Mouse (Mus musculus) monocyte, adult 5-6 weeks (primary cell): ENCODE data around the gene Rdh16f2. TPM values are rescaled to one million over a fixed set of nuclear protein-coding genes. Genes with fewer than 3 reads are reported as not detected.
"Not testable (repeated sequence)": the region's sequence is repeated elsewhere in the genome, so short reads cannot be mapped to it uniquely, and the experiment has no call there.

Experiments used
- ATAC-seq: fragments of 153-309, 156-312 bp; replicated peaks from 2 replicates; pipeline ENCODE4 v1.8.0; 2017; ENCODE audit warnings: mild to moderate bottlenecking; ENCODE audit not compliant: low TSS enrichment, insufficient number of reproducible peaks, severe bottlenecking, poor library complexity, low FRiP score
- total RNA-seq: library from RNA; stranded (forward); fragments of 200-1000, 200-491, 200-594 nt; gene quantifications from 3 replicates; pipeline ENCODE4 v1.2.3, GENCODE M21; 2017

Gene Rdh16f2
- total RNA-seq = not detected in 3 replicates

- no peak for ATAC-seq
Measured at GRCm38 (mm10) chr10:127866232-127866631, at the start of gene Rdh16f2. Gene Rdh16f2, plus strand, starts transcription at chr10:127866474.

DNA sequence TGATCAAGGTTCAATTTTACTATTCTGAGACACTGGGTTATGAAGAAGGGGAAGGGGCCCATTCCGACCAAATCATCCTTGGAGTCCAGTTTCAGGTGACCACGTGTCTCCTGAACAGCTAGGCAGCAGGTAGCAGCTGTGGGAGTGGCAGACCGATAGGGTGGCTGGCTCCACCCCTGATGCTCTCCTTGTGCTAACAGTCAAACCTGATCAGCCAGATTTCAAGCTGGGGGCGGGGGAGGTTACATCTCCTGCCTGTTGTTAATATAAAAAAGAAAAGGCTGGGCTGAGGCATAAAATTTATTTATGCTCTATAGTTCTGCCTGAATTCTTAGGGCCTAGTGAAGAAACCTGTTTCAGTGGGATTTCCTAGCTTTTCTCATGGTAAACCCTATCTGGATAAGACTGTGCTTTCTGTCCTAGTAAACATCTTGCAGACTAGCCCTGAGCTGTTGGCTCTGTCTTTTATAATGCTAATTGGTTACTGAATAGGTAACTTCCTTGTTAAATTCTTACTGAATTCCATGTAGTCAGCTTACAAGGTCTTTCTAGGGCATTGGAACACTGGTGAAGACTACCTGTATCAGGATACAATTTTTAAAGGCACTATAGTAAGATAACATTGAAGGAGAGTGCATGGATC is 48.9 kb upstream of the Rdh16f2 start:
- ATAC-seq = not testable (repeated sequence)

- not testable (repeated sequence) for ATAC-seq
Measured at GRCm38 (mm10) chr10:127821806-127822205, 44.5 kb upstream of the Rdh16f2 start.

DNA sequence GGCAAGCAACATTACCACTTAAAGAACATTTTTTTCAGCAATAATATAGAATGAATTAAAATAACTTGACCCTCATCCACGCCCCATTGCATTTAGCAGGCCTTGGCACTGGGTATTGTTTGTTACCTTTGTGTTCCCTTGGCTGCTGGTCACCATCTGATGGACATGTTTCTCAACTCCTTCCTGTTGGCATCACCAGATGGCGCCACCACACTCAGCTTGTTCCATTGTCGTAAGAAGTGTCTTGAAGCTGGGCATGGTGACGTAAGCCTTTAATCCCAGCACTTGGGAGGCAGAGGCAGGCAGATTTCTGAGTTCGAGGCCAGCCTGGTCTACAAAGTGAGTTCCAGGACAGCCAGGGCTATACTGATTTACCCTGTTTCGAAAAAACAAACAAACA is 40.9 kb upstream of the Rdh16f2 start:
- no peak for ATAC-seq

DNA sequence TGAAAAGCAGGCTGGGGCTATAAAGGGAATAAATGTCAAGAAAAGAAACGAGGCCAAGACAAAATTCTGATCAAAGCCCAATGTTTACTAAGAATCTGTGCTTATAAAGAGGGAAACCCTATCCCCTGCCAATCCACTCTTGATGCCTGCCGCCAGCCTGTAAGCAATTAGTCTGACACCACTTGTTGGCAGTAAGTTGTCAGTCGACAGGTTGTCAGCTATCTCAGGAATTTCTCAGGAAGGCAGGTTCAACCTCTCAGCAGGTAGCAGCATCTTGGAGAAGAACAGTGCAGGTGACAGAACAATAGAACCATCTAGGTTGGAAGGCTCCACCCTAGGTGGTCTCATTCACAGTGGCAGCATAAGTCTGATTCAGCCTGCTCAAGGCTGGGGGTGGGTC is 37.2 kb upstream of the Rdh16f2 start:
- ATAC-seq = no peak

DNA sequence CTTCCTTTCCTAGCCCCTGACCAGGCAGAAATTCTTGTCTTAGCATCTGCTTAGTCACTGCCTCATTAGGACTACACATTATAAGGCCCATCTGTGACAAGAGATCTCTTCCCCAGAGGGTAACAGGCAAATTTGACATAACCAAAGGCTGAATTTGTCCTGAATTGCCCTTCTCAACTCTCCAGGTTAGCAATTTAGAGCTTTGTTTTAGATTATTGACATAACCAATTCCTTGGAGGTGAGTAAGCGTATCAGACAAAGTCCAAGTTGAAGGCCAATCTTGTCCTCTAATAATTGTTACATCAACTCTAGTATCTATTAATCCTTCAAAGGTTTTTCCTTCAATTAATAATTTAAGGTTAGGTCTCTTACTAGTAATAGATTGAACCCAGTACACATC is 32.1 kb upstream of the Rdh16f2 start:
- not testable (repeated sequence) for ATAC-seq

DNA sequence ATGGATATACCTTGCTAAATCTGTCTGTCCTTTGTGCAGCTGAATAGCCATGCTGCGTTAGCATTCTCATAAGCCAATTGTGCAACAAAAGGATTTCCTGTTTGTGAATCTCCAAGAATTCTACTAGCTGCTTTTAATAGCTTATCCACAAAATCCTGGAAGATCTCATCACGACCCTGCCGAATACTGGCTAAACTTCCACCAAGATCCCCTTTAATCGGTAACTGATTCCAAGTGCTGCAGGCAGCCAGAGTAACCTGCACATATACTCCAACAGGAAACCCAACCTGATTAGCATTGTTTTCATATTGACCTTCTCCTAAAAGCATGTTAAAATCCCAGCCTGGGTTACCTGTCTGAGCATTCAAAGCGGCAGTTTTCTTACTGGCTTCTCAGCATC is 31.0 kb upstream of the Rdh16f2 start:
- no peak for ATAC-seq

DNA sequence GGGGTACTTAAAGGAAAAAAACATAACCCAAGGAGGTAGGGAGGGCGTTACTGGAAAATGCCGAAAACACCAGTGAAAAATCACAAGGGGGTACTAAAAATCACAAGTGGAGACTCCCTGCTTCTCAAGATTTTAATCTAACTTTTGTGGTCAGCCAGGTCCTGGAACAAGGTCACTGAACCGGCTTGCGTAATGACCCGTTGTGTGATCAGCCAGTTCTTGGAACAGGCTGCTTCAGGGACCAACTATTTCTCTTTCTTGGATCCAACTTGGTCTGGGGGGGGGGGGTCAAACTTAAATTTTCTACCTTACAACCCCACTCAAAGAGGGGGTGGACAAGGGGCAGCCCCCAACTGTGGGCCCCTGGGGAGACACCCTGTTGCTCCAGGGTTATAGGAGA is 28.5 kb upstream of the Rdh16f2 start:
- not testable (repeated sequence) for ATAC-seq

DNA sequence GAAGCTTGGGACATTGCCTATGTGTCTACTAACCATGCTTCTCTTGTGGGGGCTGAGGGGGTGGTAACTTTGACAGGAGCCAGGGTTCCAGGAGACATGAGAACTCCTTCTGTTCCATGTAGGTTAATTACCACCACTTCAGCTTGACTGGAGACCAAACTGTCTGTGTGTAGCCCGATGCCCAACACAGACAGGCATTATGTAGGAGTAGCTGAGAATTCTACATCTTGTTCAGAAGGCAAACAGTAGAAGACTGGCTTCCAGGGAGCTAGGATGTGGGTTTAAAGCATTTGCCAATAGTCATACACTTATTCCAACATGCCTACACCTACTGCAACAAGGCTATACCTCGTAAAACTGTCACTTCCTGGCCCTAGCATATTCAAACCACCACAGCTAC is 27.7 kb upstream of the Rdh16f2 start:
- no peak for ATAC-seq

- no peak for ATAC-seq
Measured at GRCm38 (mm10) chr10:127840776-127841175, 25.5 kb upstream of the Rdh16f2 start.

DNA sequence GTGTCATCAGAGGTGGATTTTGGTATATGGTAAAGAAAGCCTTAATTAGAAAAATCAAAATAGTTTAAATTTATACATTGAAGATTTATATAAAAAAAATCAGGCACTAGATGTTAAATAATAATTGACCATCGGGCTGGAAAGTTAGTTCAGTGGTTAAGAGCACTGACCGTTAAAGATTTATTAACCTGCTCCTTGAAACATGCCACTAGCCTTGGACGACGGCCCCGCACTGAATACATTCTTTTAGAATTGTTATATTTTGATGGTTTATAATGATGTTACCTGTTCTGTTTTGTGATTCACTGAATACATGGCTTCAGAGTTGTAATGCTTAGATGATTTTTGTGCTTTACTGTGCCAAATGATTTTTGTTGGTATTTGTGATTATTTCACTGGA is 20.3 kb upstream of the Rdh16f2 start:
- ATAC-seq = not testable (repeated sequence)

- ATAC-seq = no peak
Measured at GRCm38 (mm10) chr10:127848089-127848488, 18.2 kb upstream of the Rdh16f2 start.

DNA sequence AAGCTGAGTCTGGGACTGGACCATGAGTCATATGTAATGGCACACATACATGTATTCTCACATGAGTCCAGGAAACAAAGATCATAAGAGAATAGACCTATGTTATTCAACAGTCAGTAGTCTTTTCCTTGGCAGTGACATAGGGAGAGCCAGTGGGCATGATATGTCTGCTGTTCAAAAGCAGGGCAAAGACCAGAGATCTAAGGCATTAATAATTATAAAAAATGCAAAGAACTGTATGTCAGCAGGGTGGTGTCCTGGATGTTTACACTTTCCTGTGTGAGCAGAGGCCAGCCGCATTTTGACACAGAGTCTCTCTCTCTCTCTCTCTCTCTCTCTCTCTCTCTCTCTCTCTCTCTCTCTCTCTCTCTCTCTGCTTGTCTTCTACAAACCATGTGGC is 16.6 kb upstream of the Rdh16f2 start, which contains the start of gene Rdh19:
Rdh19 (plus strand) TSS at position 301 of the 400 bp plus-strand sequence.
- no peak for ATAC-seq

GRCm38 (mm10) chr10:127856376-127856775 is 9.9 kb upstream of the Rdh16f2 start:
- no peak for ATAC-seq

DNA sequence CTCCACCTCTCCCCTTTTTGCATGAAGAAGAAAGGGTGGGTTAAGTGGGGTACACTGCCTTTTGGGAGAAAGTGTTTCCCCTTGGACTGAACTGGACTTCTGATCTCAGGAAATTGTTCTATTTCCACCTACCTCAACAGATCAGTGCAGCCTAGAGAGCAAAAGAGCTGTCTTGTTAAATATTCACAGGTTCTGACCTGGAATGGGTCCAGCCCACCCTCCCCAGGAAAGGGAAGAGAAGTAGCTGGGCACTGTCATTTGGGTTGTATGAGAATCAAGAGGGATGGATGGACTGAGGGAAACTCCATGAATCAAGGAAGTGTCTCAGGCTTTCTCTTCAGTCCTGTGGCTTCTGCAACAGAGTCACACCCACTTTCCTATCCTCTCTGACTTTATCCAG is 1.3 kb upstream of the Rdh16f2 start:
- ATAC-seq = no peak

DNA sequence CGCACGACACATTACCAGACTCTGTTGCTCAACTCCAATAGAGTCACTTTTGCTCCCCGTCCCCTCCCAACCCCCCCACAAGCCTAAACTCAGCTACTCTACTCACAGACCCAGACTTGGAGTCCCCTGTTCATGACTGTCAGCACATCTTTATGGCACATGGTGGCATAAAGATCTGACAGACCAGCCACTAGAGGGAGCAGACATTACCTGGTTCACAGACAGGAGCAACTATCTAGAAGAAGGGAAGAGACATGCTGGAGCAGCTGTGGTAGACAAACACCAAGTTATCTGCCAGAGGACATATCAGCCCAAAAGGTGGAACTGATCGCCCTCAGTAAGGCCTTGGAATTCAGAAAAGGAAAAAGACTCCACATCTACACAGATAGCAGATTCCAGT is 6.2 kb downstream of the Rdh16f2 start:
- ATAC-seq = no peak

DNA sequence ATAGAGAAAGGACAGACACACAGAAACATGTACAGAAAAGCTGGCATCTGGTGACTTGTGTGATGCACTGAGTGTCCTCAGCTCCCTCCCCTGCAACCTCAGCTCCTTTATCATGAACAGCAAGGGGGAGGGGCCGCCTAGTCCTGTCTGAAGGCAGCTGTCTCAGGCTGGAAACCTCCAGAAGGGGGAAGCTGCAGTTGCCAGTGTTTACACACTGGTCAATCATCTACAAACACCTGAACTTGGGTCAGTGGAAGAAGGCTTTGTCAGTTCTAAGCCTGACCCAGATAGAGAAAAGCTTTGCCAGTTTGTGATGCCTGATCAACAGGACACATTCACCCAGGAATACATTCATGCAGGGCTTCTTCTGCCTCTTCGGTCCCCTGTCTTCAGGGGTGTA is 11.4 kb downstream of the Rdh16f2 start:
- no peak for ATAC-seq

DNA sequence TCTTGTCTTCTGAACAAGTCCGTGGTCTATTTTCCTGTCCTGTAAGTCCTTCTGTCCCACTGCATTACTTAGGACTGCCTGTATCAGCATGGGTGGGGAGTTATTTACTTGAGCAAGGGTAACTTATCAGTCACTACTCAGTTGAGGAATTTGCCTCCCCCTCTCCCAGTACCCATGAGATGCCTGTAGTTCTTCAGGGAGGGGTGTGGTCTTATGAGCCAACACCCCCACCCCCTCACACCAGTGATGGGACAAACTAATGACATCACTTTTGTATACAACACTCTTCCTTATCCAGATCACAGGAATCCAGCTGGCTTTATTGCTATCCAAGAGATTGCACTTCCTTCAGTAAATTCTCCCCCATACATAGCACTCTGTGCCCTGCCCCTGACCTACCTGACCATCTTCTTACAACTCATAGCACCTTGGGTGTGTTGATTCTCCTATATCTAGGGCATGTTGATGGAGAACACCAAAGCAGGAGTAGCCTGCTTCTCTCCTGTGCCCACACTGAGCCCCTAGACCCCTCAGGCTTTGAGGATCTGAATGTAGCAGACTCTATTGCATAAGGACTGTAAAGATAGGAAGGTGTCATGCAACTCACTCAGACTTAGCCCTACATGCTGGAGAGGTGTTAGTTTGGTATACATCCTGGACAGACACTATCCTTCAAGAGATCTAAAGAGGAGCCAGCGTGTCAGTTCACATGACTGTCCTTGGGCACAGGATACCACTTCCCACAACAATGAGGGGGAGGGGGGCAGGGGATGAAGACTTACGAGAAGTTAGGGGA is 12.2 kb downstream of the Rdh16f2 start:
- ATAC-seq = no peak

DNA sequence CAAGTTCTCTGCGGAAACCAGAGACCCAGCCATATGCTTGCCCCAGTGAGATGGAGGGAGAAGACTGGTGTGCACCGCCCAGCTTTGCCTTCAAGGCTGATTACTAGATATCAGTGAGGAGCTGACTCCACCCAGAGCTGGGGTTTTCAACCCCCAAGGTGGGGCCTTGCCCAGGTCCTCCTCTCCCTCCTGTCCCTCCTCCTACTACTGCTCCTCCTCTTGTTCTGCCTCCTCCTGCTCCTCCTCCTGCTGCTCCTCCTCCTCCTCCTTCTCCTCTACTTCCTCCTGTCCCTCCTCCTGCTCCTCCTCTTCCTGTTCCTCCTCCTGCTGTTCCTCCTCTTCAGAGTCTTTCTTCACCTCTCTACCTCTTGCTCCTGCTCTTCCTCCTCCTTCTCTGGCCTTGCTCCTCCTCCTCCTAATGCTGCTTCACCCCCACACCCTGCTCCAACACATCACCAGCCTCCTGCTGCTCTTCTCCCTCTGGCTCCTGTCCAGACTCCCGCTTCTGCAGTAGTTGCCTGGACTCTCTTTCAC is 12.9 kb downstream of the Rdh16f2 start:
- ATAC-seq = no peak

DNA sequence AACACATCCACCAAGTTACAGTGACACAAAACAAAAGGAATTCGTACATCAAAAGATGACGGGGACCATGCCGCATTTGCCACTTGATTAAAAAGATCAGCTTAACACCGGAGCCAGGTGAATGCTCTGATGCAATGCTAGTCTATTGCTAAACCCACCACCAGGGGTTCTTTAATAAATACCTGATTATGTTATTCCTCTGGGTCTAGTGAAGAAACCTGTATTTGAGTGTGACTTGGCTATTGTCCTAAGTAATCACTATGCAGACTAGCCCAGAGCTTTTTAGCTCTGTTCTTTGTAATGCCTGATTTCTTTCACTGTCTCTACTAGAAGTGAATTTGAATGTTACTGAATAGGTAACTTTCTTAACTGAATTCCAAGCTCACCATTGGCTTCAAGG is 14.8 kb downstream of the Rdh16f2 start:
- ATAC-seq = no peak
